Mouse (Mus musculus) C2C12 (cell line): ENCODE measurements at regions not wholly inside any gene's neighbourhood (a gene's known extent, or its start where the extent isn't known, plus 50 kb on each side); places are given as distances from the start of the nearest gene placed in this dataset.

ENCODE experiments used
- H3K27me3 ChIP-seq: one replicate; pipeline ENCODE4 v1.6.1; 2011; ENCODE audit not compliant: control insufficient read depth, insufficient read depth, insufficient read length
- H3K36me3 ChIP-seq: one replicate; pipeline ENCODE4 v1.6.1; 2011; ENCODE audit not compliant: control insufficient read depth, insufficient read depth
- H3K4me3 ChIP-seq: one replicate; pipeline ENCODE4 v1.5.1; 2011; ENCODE audit warnings: mild to moderate bottlenecking, control low read depth; ENCODE audit not compliant: poor library complexity, insufficient read depth, severe bottlenecking
- H3K79me2 ChIP-seq: one replicate; pipeline ENCODE4 v1.6.1; 2011; ENCODE audit not compliant: control insufficient read depth, insufficient read depth
- H3K79me3 ChIP-seq: one replicate; pipeline ENCODE4 v1.6.1; 2011; ENCODE audit warnings: low read depth, control low read depth
- H3ac ChIP-seq: one replicate; pipeline ENCODE3; 2011; ENCODE audit warnings: low read depth; ENCODE audit not compliant: control insufficient read depth, insufficient read length
- CEBPB ChIP-seq: IDR thresholded peaks from one replicate; pipeline ENCODE4 v1.6.1; 2011; ENCODE audit warnings: low read depth, mild to moderate bottlenecking, control low read depth, moderate library complexity
- CTCF ChIP-seq: IDR thresholded peaks from one replicate; pipeline ENCODE4 v1.5.1; 2011; ENCODE audit not compliant: control insufficient read depth, insufficient read depth, insufficient read length
- FOSL1 ChIP-seq: IDR thresholded peaks from one replicate; pipeline ENCODE4 v1.8.0; 2011; ENCODE audit warnings: mild to moderate bottlenecking, low read length; ENCODE audit not compliant: poor library complexity, insufficient read depth, severe bottlenecking
- MAX ChIP-seq: IDR thresholded peaks from one replicate; pipeline ENCODE4 v1.6.1; 2011; ENCODE audit warnings: mild to moderate bottlenecking, control low read depth
- MYOD1 ChIP-seq: IDR thresholded peaks from one replicate; pipeline ENCODE4 v1.6.1; 2011; ENCODE audit warnings: low read depth; ENCODE audit not compliant: control insufficient read depth, insufficient read length
- MYOG ChIP-seq: IDR thresholded peaks from one replicate; pipeline ENCODE4 v1.6.1; 2011; ENCODE audit not compliant: control insufficient read depth, insufficient read length; ENCODE audit errors: extremely low read depth
- USF1 ChIP-seq: IDR thresholded peaks from one replicate; pipeline ENCODE4 v1.6.1; 2011; ENCODE audit warnings: low read depth, mild to moderate bottlenecking, control low read depth, moderate library complexity

- Histone ChIP-seq H3ac (no peak overlapping the region), H3K79me2 (no peaks in the 10 kb centered on the region), H3K4me3 (no peak overlapping the region), H3K36me3 (no peaks in the 10 kb centered on the region), H3K79me3 (no peaks in the 10 kb centered on the region), H3K27me3 (no peaks in the 10 kb centered on the region)
- no peak for TF ChIP-seq MYOD1
- TF ChIP-seq CTCF = no peak
- no peak for TF ChIP-seq FOSL1
- no peak for TF ChIP-seq MYOG
- TF ChIP-seq CEBPB = no peak
- no peak for TF ChIP-seq MAX
Observed at GRCm38 (mm10) chr14:72817764-72818163, 108.0 kb upstream of the Fndc3a start.

- H3K4me3 ChIP-seq = no peak overlapping the region
- no peak overlapping the region for H3ac ChIP-seq
- TF ChIP-seq MYOD1 = no peak
- no peak for TF ChIP-seq USF1
- no peak for TF ChIP-seq FOSL1
- no peak for TF ChIP-seq MYOG
- no peak for TF ChIP-seq CTCF
- TF ChIP-seq MAX = no peak
- TF ChIP-seq CEBPB = no peak
- H3K36me3 ChIP-seq = no peaks in the 10 kb centered on the region
- no peaks in the 10 kb centered on the region for H3K79me3 ChIP-seq
- H3K27me3 ChIP-seq = no peaks in the 10 kb centered on the region
- no peaks in the 10 kb centered on the region for H3K79me2 ChIP-seq
Observed at GRCm38 (mm10) chr14:72816847-72817246, 107.0 kb upstream of the Fndc3a start.

GRCm38 (mm10) chr14:72809138-72809537, 99.3 kb upstream of the Fndc3a start:
- Histone ChIP-seq H3K79me3 (no peaks in the 10 kb centered on the region), H3K4me3 (no peak overlapping the region), H3ac (no peak overlapping the region), H3K27me3 (no peaks in the 10 kb centered on the region), H3K36me3 (no peaks in the 10 kb centered on the region), H3K79me2 (no peaks in the 10 kb centered on the region)
- TF ChIP-seq MAX (no peak), MYOG (no peak), CEBPB (no peak), USF1 (no peak), CTCF (no peak), MYOD1 (no peak), FOSL1 (no peak)

- H3K27me3 ChIP-seq = no peaks in the 10 kb centered on the region
- H3K4me3 ChIP-seq = no peak overlapping the region
- H3K79me2 ChIP-seq = no peaks in the 10 kb centered on the region
- TF ChIP-seq MYOD1 (peak; percentile 80), FOSL1 (no peak), MAX (no peak)
- no peak overlapping the region for H3ac ChIP-seq
- H3K36me3 ChIP-seq = no peaks in the 10 kb centered on the region
- H3K79me3 ChIP-seq = no peaks in the 10 kb centered on the region
Observed at GRCm38 (mm10) chr14:72807947-72808346, 98.1 kb upstream of the Fndc3a start.

GRCm38 (mm10) chr14:72807286-72807685, 97.5 kb upstream of the Fndc3a start:
- Histone ChIP-seq H3K79me2 (no peaks in the 10 kb centered on the region), H3K79me3 (no peaks in the 10 kb centered on the region)

GRCm38 (mm10) chr14:72806598-72806997, 96.8 kb upstream of the Fndc3a start:
- Histone ChIP-seq H3K79me3 (no peaks in the 10 kb centered on the region), H3K79me2 (no peaks in the 10 kb centered on the region), H3K4me3 (no peak overlapping the region), H3K27me3 (no peaks in the 10 kb centered on the region), H3K36me3 (no peaks in the 10 kb centered on the region), H3ac (no peak overlapping the region)
- TF ChIP-seq USF1 = no peak
- no peak for TF ChIP-seq MYOD1
- no peak for TF ChIP-seq MYOG
- TF ChIP-seq FOSL1 = no peak
- no peak for TF ChIP-seq CEBPB
- TF ChIP-seq MAX = no peak
- TF ChIP-seq CTCF = no peak

More at GRCm38 (mm10) chr14:72807286-72807685, 97.5 kb upstream of the Fndc3a start:
- H3K4me3 ChIP-seq = no peak overlapping the region
- H3K36me3 ChIP-seq = no peaks in the 10 kb centered on the region
- H3ac ChIP-seq = no peak overlapping the region
- H3K27me3 ChIP-seq = no peaks in the 10 kb centered on the region
- TF ChIP-seq MAX (peak; percentile 23), MYOG (no peak), USF1 (no peak), CTCF (no peak), CEBPB (no peak), MYOD1 (peak; percentile 95), FOSL1 (peak; percentile 95)
